Mouse (Mus musculus) stomach, postnatal 0 days (tissue): ENCODE data around the gene Tex9.

Experiments
- CTCF ChIP-seq: IDR thresholded peaks from 2 replicates; pipeline ENCODE4 v1.5.1; 2016; ENCODE audit warnings: antibody characterized with exemption, low read depth, mild to moderate bottlenecking, moderate library complexity
- EP300 ChIP-seq: optimal IDR thresholded peaks from 2 replicates; pipeline ENCODE3; 2016; ENCODE audit warnings: antibody characterized with exemption

DNA sequence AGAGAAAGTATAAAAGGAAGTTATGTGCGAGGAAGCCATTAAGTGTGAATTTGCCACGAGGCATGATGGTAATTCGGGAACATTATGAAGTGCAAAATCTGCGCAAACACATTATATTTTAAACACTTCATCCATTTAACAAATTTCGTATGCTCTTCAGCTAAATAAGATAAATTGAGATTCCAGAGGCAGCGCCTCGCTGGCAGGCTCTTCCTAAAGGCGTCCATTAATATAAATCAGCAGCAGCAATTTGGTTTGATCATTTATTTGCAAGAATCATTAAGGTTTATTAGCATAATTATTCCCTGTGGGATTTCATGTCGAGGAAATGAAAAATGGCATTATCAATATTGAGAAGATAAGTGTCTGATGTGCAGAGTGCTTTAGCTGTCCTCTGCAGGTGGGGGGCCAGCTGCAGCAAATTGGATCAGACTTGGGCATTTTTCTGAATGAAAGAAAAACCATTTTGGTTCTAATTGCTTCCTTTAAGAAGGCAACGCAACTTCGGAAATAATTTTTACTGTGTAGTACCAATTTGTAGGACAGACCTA is 66.6 kb downstream of the Tex9 start:
- no peak for TF ChIP-seq CTCF
- TF ChIP-seq EP300 = no peak
